Mouse (Mus musculus) T-cell, adult 66 days (primary cell): ENCODE results near the gene Hmcn2. TPM values are rescaled to one million over a fixed set of nuclear protein-coding genes. Genes with fewer than 3 reads are reported as not detected.

ENCODE experiments used
- total RNA-seq, 2 experiments: library from RNA; stranded (reverse); gene quantifications; 3 replicates in 1 of 2; 4 replicates in 1 of 2; pipeline ENCODE4 v1.2.4; 2023

Gene Hmcn2
- not detected for total RNA-seq

GRCm38 (mm10) chr2:31314007-31314465, at the start of gene Hmcn2:
Gene Hmcn2, plus strand, starts transcription at chr2:31314415.

GRCm38 (mm10) chr2:31469931-31470682, 155.9 kb downstream of the Hmcn2 start, which contains the start of gene Ass1:
Gene Ass1, plus strand, starts transcription at chr2:31470207.

Other genes with a start within 250 kb of the Hmcn2 start
- 100 to 1,000 TPM; 228 to 231 TPM for gene Fnbp1, start 172.4 kb upstream of the Hmcn2 start, total RNA-seq
- 10 to 100 TPM; 53.8 to 66.0 TPM for gene Gpr107, start 162.1 kb upstream of the Hmcn2 start, total RNA-seq
- gene Ncs1, start 68.6 kb upstream of the Hmcn2 start, total RNA-seq = 1 to 10 TPM in 1 of 2 experiments, under 1 TPM in 1; 0.44 to 1.8 TPM
- 100 to 1,000 TPM in 1 of 2 experiments, 10 to 100 TPM in 1; 95.8 to 108 TPM for gene Ass1, start 155.8 kb downstream of the Hmcn2 start, total RNA-seq